Mouse (Mus musculus): ENCODE results near the gene Gm853. TPM values are rescaled to one million over a fixed set of nuclear protein-coding genes. Genes with fewer than 3 reads are reported as not detected.

Gene Gm853
- total RNA-seq, 4 experiments from 2014 or later, result not detected

- no peak for DNase-seq
These were observed 8.3 kb downstream of the Gm853 start for GRCm38 (mm10) chr4:130213857-130214256.

GRCm38 (mm10) chr4:130213197-130213596 lies 9.0 kb downstream of the Gm853 start:
- no peak for DNase-seq

GRCm38 (mm10) chr4:130212421-130212820 lies 9.8 kb downstream of the Gm853 start:
- no peak for DNase-seq

DNA sequence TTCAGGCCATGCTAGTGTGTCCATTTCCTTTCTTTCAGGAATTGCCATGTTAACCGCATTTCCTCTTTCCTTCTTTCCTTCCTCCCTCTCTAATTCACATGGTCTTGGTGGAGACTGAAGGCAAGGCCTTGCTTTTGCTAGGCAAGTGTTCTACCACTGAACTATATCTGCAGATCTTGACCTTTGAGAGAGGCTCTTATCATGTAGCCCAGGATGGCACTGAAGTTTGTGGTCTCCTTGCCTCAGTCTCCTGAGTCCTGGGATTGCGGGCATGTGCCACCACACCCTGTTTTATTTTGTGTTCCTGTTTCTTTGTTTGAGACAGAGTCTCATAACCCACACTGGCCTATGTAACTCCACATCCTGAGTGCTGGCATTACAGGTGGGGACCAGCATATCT lies 10.3 kb downstream of the Gm853 start:
- no peak for DNase-seq

DNA sequence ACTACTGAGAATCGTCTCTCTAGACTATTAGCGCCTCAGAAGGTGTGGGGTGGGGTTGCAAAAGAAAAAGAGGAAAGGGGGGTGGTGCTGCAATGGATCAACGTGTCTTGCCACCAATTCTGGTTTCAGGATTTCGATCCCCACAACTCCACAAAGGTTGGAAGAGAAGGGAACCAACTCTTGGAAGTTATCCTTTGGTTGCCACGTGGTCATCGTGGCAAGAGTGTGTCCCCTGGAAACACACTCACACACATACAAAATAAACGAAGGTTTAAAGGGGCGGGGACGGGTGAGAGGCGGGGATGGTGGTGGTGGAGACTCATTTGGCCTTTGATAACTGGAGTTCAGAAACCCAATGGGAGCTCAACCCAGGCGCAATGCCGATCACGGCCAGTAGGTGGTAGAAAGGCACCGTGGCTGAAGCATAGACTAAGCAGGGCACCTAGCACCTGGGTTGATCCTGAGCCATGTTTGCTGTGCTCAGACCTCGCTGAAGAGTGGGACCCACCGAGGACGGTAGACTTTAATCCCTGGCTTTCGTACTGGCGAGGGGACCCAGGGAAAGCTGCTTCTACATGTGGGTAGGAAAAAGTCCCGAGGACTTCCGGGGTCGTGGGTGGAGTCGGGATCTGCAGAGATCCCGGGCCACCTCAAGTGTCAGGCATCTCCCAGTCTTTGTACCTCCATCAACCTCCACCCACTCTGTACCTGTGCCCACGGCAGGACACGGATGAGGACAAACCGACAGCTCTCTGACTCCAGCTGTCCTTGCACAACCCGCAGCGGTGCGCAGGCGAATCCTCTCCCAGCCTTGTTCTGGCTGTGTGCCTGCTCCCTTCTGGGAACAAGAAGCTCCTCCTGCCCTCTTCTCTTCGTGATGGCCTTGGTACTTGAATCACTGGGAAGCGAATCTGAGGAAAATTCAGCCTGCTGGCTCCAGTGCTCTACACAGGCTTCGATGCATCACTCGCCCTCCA lies 23.2 kb downstream of the Gm853 start:
- peak; percentile 83 for DNase-seq

- no peak for DNase-seq
These were observed 25.7 kb downstream of the Gm853 start for GRCm38 (mm10) chr4:130196542-130196941.

GRCm38 (mm10) chr4:130195924-130196323 lies 26.3 kb downstream of the Gm853 start:
- DNase-seq, result no peak

DNA sequence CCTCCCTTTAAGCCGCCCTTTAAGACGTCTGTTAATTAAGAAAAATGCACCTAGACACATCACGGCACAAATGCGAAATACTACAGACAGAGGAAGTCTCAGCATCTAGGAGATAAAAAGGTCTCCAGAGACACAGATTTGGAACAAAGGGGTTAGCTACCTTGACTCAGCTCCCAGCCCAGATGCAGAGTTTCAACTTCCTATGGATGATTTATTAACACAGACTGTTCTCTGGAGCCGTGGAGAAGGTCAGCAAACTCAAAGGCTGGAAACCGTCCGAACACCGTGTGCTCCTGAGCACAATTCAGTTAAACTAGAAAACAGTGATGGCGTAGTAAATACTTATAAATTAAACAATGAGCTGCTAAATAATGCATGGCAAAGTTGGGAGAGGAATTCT lies 29.9 kb downstream of the Gm853 start:
- no peak for DNase-seq

DNA sequence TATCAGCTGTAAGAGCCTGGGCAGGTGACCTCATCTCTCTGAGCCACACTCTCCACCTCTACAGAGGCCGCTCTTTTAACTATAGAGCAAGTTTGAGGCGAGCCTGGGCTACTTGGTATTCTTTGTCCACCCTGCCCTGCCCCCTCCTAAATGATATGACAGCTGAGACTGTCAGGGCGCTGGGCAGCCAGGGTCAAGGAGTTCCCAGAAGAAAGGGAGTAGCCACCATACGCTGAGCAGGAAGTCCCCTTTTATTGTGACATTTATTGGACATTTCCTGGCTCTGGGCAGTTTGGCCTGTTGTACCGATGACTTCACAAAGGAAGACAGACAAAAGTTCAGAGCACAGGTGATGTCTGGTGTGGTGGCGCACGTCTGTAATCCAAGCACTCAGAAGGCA lies 32.6 kb downstream of the Gm853 start:
- no peak for DNase-seq

- DNase-seq, result peak; percentile 76
These were observed 33.3 kb downstream of the Gm853 start for GRCm38 (mm10) chr4:130188806-130189297.

GRCm38 (mm10) chr4:130186891-130187290 lies 35.3 kb downstream of the Gm853 start:
- DNase-seq, result no peak

DNA sequence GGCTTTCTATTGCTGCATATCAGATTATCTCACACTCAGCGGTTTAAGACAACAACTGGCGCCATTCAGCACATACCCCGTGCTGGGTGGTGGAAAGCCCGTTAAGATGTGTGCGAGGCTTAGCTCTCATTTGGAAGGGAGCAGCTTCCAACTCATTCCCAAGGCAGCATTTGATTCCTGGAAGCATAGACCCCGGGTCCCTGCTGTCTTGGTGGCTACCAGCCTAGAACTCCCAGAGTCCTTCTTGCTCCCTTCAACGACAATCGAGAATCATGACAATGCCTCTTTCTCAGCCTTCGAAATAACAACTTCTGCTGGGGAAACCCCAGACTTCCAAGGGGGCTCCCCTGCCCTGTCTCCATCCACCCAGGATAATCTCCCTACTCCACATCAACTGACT lies 35.8 kb downstream of the Gm853 start:
- DNase-seq, result no peak

GRCm38 (mm10) chr4:130183879-130184278 lies 38.3 kb downstream of the Gm853 start:
- DNase-seq, result no peak

DNA sequence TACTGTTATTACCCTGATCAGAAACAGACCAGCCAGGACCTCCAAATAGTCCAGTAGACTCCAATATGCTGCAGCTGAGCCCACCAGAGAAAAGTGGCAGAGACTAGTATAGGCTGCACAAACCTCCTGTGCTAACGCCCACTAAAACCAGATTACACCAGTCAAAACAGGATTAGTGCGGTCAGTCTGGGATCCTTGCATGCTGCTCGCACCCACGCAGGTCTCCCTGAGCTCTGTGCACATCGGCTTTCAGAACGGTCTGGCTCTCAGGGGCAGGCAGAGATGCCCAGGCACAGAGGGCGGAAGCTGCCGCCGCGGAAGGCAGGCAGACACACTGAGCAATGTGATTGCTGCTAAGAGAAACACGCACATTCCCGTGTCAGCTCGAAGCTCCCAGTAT lies 39.2 kb downstream of the Gm853 start:
- no peak for DNase-seq

- no peak for DNase-seq
These were observed 40.3 kb downstream of the Gm853 start for GRCm38 (mm10) chr4:130181886-130182285.

GRCm38 (mm10) chr4:130180909-130181602 lies 41.1 kb downstream of the Gm853 start:
- DNase-seq, result no peak

DNA sequence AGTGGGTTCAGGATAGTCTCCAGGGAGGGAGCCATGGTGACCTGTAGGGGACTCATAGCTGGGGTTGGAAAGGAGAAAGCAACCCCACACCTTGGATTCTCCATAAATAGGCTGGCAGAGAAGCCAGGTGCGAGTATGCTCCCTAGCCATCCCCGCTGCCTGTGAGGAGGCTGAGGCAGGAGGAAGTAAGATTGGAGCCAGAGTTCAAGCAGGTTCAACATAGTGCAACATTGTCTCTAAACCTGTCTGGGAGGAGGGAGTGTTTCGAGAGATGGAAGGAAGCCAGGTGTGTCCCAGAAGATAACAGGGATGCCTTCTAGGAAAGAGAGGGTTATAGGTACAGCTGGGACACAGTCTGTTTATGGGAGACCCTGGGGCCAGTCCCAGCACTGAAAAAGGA lies 42.3 kb downstream of the Gm853 start:
- DNase-seq, result no peak

GRCm38 (mm10) chr4:130177536-130177935 lies 44.7 kb downstream of the Gm853 start:
- DNase-seq, result no peak

GRCm38 (mm10) chr4:130177087-130177486 lies 45.1 kb downstream of the Gm853 start:
- no peak for DNase-seq

- DNase-seq, result no peak
These were observed 46.0 kb downstream of the Gm853 start for GRCm38 (mm10) chr4:130176156-130176720.

GRCm38 (mm10) chr4:130175072-130175711 lies 47.0 kb downstream of the Gm853 start, which contains the start of gene Tinagl1:
Tinagl1 (minus strand) TSS chr4:130175122.
- DNase-seq, result no peak

GRCm38 (mm10) chr4:130174335-130175031 lies 47.7 kb downstream of the Gm853 start:
- peak; percentile 74 for DNase-seq
